Mouse (Mus musculus) ovary, postnatal 36 days (tissue): ENCODE results near the gene Kmt2e.

Experiments used
- DNase-seq: peaks from one replicate; pipeline ENCODE4 v3.0.0; 2022; ENCODE audit warnings: low spot score, mixed read lengths

Gene Kmt2e

GRCm38 (mm10) chr5:23433720-23434597 is at the start of gene Kmt2e:
TSS of gene Kmt2e (plus strand) at chr5:23434441.
- DNase-seq, result peak; percentile 91

GRCm38 (mm10) chr5:23385136-23385535 is 49.1 kb upstream of the Kmt2e start:
- no peak for DNase-seq

DNA sequence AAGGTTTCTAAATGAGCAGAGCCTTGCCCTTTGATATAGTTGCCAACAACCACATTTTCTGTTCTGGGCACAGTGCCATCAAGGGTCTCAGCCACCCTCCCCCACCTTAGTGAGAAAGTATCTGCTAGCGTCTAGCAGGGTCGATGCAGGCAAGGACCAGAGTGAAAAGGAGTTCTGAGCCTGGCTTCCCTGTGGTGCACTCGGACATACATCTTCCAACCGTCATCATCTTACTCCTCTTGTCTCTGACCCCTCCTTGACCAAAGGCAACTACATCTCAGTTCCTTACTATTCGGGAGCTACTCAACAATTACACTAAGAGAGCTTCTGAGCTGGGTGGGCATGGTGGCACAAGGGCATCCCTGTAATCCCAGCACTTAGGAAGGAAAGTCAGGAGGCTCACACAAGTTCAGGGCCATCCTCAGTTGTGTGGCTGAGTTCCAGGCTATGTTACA is 48.5 kb upstream of the Kmt2e start:
- DNase-seq, result no peak

GRCm38 (mm10) chr5:23386562-23387312 is 47.5 kb upstream of the Kmt2e start:
- peak; percentile 75 for DNase-seq

- DNase-seq, result no peak
Observed at GRCm38 (mm10) chr5:23387313-23387666, 47.0 kb upstream of the Kmt2e start.

DNA sequence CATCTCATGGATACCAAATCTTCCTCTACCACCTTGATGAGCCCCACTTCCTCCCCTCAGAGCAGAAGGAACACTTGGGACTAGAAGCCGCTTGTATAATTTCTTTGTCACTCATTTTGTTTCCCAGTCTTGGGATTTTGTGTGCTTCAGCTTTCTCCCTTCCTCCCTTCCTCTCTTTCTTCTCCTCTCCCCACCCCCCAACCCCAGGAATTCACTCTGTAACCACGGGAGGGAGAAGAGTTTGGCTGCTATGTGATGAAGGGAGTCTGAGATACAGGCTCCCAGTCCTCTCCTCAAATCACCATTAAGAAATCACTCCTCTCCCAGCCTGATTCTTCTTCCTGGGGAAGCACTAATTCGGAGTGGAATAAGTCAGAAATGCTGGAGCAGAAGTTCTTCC is 46.1 kb upstream of the Kmt2e start:
- DNase-seq, result no peak

DNA sequence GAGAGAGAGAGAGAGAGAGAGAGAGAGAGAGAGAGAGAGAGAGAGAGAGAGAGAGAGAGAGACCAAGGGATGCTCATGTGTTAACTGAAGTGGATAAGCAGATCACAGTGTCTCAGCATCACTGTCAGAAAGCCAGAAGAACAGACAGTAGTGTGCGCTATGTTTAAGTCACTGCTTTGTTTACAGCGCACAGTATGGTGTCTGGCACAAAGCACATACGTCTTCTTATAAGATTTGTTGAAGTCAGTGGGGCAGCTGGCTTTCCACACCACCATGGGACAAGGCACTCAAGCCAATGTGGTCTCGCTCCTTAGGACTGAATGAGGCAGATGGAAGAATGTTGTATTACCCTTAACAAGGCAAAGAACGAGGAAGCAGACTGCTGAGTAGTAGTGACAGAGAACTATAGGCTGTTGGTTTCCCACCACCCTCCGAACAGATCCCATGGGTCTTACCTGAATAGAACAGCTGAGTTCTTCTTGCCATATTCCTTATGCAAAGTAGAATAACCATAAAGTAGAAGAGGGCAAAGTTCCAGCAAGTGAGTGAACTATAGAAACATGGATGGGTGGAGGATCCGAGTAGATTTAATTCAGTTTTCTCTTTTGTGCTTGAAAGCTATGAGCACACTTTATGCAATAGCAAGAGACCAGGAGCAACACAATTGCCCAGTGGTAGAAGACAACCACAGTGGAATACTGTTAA is 44.5 kb upstream of the Kmt2e start:
- no peak for DNase-seq

GRCm38 (mm10) chr5:23391714-23392113 is 42.5 kb upstream of the Kmt2e start:
- no peak for DNase-seq

- DNase-seq, result no peak
Observed at GRCm38 (mm10) chr5:23393870-23394269, 40.4 kb upstream of the Kmt2e start.

- no peak for DNase-seq
Observed at GRCm38 (mm10) chr5:23394366-23395145, 39.7 kb upstream of the Kmt2e start.

- DNase-seq, result no peak
Observed at GRCm38 (mm10) chr5:23395721-23396120, 38.5 kb upstream of the Kmt2e start.

- no peak for DNase-seq
Observed at GRCm38 (mm10) chr5:23396756-23397155, 37.5 kb upstream of the Kmt2e start.

GRCm38 (mm10) chr5:23400156-23400555 is 34.1 kb upstream of the Kmt2e start:
- no peak for DNase-seq

DNA sequence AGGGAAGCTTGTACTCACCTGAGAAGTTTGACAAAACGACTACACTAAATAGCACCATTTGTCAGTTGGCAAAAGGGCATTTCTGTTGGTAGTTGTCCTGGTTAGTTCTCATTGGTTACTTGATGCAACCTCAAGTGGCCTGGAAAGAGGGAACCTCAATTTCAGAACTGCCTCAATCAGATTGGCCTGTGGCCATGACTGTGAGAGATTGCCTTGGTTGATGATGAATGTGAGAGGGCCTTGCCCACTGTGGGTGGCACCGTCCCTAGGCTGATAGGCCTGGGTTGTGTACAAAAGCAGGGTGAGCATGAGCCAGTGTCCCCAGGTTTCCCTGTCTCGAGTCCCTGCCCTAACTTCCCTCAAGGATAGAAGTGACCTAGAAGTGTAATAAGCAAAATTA is 33.4 kb upstream of the Kmt2e start:
- no peak for DNase-seq

DNA sequence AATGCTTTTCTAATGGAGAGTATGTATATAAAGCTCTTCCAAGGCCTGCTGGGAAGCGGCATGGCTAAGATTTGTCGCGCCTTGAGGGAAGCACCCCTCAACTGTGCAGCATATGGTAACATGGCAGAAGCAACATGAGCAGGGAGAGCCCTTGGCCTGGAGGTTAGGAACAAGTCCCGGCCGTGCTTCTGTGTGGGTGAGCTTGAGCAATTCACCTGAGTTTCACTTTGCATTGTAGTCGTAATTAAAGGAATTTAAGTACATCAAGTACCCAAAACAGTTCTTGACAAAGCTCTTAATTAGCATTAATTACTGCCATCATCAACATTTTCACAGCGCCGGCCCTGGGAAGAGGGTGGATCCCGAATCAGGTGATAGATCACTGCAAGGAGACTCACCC is 32.9 kb upstream of the Kmt2e start:
- DNase-seq, result no peak

DNA sequence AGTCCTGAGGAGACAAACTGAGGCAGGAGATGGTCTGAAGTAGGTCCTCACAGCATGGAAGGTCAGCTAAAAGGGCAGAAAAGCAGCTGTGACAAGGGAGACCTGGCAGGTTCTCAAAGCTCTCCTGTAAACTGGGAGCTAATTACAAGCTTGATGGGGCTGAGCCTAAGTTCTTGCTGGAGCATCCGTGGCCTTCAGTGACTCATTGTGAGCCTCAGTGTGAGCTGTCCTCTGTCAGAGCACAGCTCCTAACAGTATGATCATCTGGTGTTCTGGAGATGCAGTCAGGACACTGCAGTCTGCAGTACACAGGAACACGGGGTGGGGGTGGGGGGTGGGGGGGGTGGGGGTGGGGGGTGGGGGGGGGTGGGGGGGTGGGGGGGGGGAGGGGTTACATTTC is 32.2 kb upstream of the Kmt2e start:
- no peak for DNase-seq

DNA sequence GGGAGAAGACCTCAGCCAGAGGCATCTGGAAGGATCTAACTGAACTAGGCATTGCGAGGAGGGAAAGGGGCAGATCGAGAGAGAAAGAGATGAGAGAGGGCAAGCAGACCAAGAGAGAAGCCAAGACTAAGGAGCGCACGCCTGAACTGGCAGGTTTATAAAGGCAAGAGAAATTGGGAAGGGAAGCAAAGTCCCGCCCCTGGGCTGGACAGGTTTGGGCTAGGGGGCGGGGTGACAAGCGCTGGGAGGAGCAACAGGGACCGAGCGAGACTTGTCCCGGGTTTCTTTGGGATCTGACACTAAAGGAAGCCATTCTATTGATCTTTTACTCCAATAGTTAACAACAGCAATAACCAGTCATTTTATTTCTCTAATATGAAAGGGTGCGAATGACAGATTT is 31.1 kb upstream of the Kmt2e start:
- no peak for DNase-seq

DNA sequence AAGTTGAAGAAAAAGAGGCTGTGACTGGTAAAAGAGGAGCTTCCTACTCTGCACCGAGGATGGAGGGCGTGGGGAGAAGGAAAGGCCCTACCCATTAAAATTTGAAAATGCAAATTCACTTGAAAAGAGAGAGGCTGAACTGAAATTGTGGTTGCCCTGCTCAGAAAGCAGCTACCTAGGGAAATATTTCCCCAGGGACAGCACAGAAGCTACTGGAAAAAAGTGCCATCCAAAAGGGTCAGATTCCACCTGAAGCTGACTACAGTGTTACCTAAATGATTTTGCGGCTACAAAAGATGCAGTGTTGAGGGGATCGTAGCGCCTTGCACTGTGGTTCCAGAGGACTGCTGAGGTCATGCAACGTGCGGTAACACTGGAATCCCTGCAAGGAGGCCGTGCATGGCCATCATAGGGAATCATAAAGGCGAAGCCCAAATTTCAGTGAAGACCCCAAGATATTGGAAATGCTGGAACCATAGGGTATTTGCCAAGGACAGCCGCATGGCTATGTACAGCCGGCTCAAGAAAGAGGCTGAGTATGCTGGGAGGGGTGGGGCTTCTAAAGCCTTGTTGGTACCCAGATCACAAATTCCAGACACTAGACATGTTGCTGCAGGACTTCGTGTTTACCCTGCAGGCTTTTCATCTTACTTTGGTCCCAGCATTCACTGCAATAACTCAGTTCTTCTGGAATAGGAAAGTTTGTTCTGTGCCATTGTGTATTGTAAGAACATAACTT is 28.4 kb upstream of the Kmt2e start:
- DNase-seq, result no peak

DNA sequence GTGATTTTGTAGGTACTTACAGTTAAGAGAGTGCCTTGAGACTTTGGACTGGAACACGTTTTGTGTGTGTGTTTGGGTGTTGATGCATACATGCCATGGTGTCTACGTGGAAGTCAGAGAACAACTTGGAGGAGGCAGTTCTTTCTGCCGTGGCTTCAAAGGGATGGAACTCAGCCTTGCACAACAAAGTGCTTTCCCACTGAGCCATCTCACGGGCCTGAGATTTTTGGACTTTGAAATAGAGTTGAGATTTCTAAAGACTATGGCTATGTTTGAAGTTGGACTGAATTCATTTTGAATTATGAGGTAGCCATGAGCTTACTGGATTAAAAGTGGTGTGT is 27.9 kb upstream of the Kmt2e start:
- DNase-seq, result no peak

DNA sequence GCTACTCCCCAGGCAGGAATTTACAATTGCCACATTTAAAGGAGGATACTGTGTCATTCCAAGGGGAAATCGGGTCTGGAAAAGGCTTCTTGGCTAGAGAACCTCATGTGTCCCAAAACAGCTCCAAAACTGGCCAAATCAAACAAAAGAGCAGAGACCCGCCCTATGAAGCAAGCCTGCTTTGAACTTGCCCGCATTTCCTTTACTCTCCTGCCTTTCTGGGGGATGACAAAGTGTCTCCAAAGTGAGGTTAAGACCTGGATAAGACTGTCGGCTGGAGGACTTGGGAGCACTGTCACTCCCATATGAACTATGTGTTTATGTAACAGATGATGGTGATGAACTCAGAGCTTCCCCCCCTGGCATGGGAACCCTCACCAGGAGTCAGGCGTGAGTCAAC is 26.1 kb upstream of the Kmt2e start:
- DNase-seq, result no peak

GRCm38 (mm10) chr5:23410040-23410717 is 24.1 kb upstream of the Kmt2e start:
- DNase-seq, result no peak
